Mouse (Mus musculus) ES-E14 (cell line): Measurements from ENCODE around the gene Trmt2b.

Source experiments
- CHD2 ChIP-seq: IDR thresholded peaks from 2 replicates; pipeline ENCODE4 v1.6.1; 2014; ENCODE audit warnings: mild to moderate bottlenecking, low read depth, low read length, inconsistent platforms
- HCFC1 ChIP-seq: IDR thresholded peaks from 2 replicates; pipeline ENCODE4 v1.6.1; 2012; ENCODE audit warnings: low read length, inconsistent platforms, borderline replicate concordance; ENCODE audit not compliant: insufficient read depth
- MAFK ChIP-seq: IDR thresholded peaks from 2 replicates; pipeline ENCODE4 v1.6.1; 2014; ENCODE audit warnings: mild to moderate bottlenecking, low read depth, low read length, inconsistent platforms; ENCODE audit not compliant: insufficient read depth
- ZC3H11A ChIP-seq: IDR thresholded peaks from 2 replicates; pipeline ENCODE4 v1.6.1; 2012; ENCODE audit warnings: low read depth, mild to moderate bottlenecking, inconsistent platforms, low read length, borderline replicate concordance
- ZNF384 ChIP-seq: IDR thresholded peaks from 2 replicates; pipeline ENCODE4 v1.6.1; 2012; ENCODE audit warnings: low read depth, low read length, inconsistent platforms

GRCm38 (mm10) chrX:134174699-134175098, 102.1 kb downstream of the Trmt2b start:
- TF ChIP-seq ZNF384, result no peak
- no peak for TF ChIP-seq MAFK
- TF ChIP-seq CHD2, result no peak
- TF ChIP-seq ZC3H11A, result no peak
- TF ChIP-seq HCFC1, result no peak
